Mouse (Mus musculus) embryo, embryonic 11 days (tissue): Measurements from ENCODE around the gene Gm20449.
"Not testable (repeated sequence)": the region's sequence is repeated elsewhere in the genome, so short reads cannot be mapped to it uniquely, and the experiment has no call there.

Experiments
- DNase-seq: peaks from one replicate; pipeline ENCODE4 v3.0.0-alpha.2; 2015

The Gm20449 gene

DNA sequence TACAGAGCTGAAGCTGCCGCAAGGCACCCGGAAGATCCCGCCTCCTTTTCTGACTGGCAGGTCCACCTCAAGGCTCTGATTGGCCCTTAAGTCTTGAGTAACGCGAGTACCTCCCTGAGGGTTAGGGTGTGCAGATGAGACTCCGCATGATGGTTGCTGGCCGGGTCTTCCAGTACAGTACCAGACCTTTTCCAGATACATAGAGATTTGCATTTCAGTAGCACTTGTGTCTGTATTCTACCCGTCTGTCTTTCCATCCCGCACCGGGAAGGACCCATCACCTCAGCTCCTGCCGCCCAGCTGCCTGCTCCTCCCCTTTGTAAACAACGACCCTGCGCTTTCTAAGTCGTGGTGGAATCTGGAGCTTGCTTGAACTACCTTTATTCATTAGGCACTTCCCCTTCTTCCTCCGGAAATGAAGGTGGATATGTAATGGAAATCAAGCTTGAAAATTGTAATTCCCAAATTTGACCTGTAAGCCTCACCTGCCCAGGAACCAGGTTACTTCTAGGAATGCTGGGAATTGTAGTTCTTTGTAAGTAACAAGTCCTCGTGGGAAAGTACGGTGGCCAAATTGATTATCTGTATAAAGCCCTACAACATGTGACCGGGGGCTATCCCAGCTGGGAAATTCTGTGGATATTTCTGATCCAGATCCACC lies at the start of gene Gm20449, which contains the start of gene AW146154:
Gene Gm20449, minus strand, starts transcription at position 29 of the 661 bp plus-strand sequence.
Gene AW146154, minus strand, starts transcription at position 502 of the 661 bp plus-strand sequence.
- DNase-seq: peak; percentile 92

DNA sequence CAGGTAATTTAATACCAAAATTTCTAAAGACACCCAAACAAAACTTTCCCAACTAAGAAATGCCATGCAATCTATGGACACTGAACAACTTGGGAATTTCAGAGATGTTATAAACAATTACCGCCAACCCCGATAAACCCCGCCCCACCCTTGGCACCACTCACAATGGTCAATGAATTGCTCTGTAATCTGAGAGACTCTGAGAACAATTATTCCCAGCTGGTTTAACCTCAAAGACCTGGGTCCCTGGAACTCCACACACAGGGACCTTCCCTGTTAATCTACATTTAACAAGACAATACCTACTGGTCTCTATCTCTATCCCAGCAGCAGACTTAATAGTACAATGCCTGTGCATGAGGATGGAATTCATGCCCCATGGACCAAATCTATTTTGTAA lies 13.5 kb upstream of the Gm20449 start:
- DNase-seq: no peak

GRCm38 (mm10) chr7:41512207-41512606 lies 13.0 kb upstream of the Gm20449 start:
- DNase-seq: no peak

- no peak for DNase-seq
Observed at GRCm38 (mm10) chr7:41502402-41502801, 3.2 kb upstream of the Gm20449 start.

GRCm38 (mm10) chr7:41500151-41500934 lies 1.1 kb upstream of the Gm20449 start:
- DNase-seq: peak; percentile 61

- DNase-seq: not testable (repeated sequence)
Observed at GRCm38 (mm10) chr7:41499018-41499388, 214 bp downstream of the Gm20449 start.

GRCm38 (mm10) chr7:41498464-41498863 lies 753 bp downstream of the Gm20449 start:
- not testable (repeated sequence) for DNase-seq

DNA sequence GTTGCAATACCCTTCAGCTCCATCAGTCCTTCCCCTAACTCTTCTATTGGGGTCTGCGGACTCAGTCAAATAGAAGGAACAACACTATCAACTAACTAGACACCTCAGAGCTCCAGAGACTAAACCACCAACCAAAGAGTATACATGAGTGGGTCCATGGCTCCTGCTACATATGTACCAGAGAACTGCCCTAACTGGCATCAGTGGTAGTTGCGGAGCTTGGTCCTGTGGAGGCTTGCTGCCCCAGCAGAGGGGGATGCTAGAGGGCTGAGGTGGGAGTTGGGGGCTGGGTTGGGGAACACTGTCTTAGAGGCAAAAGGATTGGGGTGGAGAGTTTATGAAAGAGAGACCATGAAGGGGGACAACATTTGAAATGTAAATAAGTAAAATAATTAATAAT lies 1.3 kb downstream of the Gm20449 start:
- DNase-seq: no peak

GRCm38 (mm10) chr7:41451864-41452263 lies 47.4 kb downstream of the Gm20449 start:
- DNase-seq: peak; percentile 17

- DNase-seq: not testable (repeated sequence)
Observed at GRCm38 (mm10) chr7:41448596-41448995, 50.6 kb downstream of the Gm20449 start, which contains the start of gene Vmn2r57. Vmn2r57 (minus strand) TSS chr7:41448696.

- DNase-seq: peak; percentile 2
Observed at GRCm38 (mm10) chr7:41394130-41394529, 105.1 kb downstream of the Gm20449 start.

DNA sequence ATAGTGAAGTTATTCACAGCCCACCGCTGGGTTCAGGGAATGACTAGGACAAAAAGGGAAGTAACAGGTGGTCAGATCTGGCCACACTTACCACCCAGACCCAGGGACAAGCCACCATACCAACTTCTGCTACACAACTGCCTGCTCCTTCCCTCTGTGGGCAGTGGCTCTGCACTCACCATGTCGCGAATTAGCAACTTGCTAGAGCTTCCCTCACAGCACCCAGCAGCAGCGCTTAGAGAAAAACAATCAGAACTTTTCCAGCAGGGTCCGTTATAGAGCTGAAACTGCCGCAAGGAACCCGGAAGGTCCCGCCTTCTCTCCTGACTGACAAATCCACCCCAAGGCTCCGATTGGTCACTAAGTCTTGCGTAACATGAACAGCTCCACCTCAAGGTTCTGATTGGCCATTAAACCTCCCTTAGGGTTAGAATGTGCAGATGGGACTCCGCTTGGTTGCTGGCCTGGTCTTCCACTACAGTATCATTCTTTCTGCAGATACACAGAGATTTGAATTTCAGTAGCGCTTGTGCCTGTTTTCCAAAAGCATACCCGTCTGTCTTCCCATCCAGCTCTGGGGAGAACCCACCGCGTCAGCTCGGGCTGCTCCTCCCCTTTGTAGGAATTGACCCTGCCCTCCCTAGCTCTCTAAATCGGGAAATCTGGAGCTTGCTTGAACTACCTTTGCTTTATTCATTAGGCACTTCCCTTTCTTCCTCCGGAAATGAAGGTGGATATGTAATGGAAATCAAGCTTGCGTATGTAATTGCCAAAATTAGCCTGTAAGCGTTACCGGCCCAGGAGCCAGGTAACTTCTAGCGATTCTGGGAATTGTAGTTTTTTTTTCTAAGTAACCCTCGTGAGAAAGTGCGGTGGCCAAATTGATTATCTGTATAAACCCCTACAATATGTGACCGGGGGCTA lies 105.9 kb downstream of the Gm20449 start, which contains the start of gene AI987944:
Gene AI987944, minus strand, starts transcription at position 332 of the 924 bp plus-strand sequence.
- DNase-seq: peak; percentile 93
